Mouse (Mus musculus): ENCODE results near the gene Spata16.

Gene Spata16

DNA sequence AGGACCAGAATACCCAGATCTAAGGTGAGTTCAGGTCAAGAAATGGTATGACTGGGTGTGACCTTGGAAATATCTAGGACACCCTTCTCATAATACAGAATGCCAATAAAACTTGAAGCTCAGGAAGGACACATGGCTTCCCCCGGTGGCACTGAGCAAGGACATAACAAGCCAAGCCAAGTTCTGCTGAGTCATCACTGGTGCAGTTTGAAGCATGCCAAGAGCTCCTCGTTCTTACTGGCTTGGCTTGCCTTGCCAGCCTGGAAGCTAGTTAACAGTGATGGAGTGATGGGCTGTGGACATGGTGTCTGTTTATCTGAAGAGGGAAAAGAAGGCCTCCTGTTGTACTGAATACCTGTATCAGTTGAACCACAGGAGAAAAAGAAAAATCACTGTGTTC is 342.2 kb downstream of the Spata16 start:
- no peak for DNase-seq

- DNase-seq = no peak
Measured at GRCm38 (mm10) chr3:26980371-26980770, 343.0 kb downstream of the Spata16 start.

DNA sequence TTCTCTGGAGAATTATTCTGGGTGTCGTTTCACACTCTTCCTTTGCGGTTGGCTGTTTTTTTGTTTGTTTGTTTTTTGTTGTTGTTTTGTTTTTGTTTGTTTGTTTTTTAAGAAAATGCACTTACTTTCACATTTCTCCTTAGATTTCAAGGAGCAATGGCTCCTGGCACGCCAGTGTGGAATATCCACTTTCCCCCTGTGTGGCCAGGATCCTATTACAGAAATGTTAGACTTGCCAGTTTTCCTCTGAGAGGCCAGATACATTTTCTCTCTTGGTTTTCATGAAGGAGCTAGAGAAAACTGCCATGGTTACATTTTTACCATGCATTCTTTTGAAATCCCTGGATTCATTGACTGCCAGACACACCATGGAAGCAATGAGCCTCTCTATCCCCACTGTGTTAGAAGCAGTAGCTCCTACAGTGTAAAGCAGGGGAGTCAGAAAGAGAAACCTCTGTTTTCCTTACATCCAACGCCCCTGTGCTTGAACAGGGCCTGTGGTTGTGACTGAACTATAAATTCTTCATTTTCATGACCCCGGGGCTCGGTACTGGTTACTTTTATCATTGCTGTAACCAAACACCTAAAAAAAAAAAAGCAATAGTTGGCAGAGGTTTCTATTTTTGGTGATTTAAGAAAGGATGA is 344.7 kb downstream of the Spata16 start:
- DNase-seq = no peak

GRCm38 (mm10) chr3:26983749-26984148 is 346.3 kb downstream of the Spata16 start:
- DNase-seq = no peak

- no peak for DNase-seq
Measured at GRCm38 (mm10) chr3:27006844-27007243, 369.4 kb downstream of the Spata16 start.

- no peak for DNase-seq
Measured at GRCm38 (mm10) chr3:27027957-27028356, 390.5 kb downstream of the Spata16 start.

GRCm38 (mm10) chr3:27028526-27028925 is 391.1 kb downstream of the Spata16 start:
- DNase-seq = no peak

DNA sequence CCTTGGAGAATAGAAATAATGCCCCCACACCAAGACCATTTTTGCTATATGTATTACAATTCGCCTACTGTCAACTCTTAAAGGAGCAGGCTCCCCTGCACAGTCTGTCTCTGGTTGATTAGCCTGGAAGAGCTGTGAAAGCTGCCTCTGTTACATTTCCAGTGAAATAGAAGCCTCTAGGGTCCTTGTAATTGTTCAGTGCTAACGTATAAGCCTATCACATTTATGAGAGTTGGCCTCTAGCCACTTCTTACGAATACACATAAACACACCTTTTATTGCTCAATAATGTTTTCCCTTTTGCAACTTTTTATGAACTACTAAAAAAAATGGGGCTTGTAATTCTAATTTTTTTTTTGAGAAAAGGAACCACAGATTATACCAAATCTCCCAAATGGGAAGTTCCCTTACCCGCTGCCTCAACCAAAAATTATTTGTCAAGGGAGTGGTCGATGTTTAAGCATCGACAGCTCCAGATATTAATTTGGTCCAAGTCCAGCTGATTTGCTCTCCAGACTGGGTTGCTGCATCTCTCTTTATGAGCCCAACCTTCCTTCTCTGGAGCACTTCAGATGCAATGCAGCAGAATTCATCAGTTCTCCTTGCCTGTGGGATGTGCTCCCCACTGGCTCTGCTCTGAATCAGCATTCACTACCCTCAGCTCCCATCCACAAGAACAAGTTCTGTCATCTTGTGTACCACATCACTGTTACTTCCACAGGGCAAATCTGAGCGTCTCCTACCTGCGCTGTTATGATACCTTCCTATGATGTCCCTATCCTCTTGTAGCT is 392.8 kb downstream of the Spata16 start:
- DNase-seq = no peak
